Mouse (Mus musculus) thymus, adult 2 months (tissue): ENCODE measurements around the gene Col26a1.

ENCODE experiments used
- CTCF ChIP-seq: fragments of 200-500 bp; IDR thresholded peaks from 2 replicates; pipeline ENCODE4 v1.5.1; 2012; ENCODE audit warnings: mild to moderate bottlenecking, control low read depth, low read length, moderate library complexity, borderline replicate concordance; ENCODE audit not compliant: control insufficient read depth, poor library complexity, insufficient read depth; ENCODE audit errors: extremely low read depth
- POLR2A ChIP-seq: fragments of 200-500 bp; IDR thresholded peaks from 2 replicates; pipeline ENCODE4 v1.6.1; 2012; ENCODE audit warnings: mild to moderate bottlenecking, low read length, control low read depth, moderate library complexity; ENCODE audit not compliant: control insufficient read depth, poor library complexity, insufficient read depth; ENCODE audit errors: extremely low read depth

- TF ChIP-seq CTCF (no peak), POLR2A (no peak)
Measured at GRCm38 (mm10) chr5:136697618-136698017, 185.4 kb downstream of the Col26a1 start.
